Mouse (Mus musculus) heart, postnatal 10 days (tissue): ENCODE measurements at regions not wholly inside any gene's neighbourhood (a gene's known extent, or its start where the extent isn't known, plus 50 kb on each side); places are given as distances from the start of the nearest gene placed in this dataset.

ENCODE experiments used
- DNase-seq, 2 experiments: peaks; one replicate each; pipeline ENCODE4 v3.0.0; 2021
- intact Hi-C: fragments of 180-260 bp; cut with DNase I; formaldehyde crosslinking; loops from one replicate; pipeline ENCODE4 v1.15.1; 2025

DNA sequence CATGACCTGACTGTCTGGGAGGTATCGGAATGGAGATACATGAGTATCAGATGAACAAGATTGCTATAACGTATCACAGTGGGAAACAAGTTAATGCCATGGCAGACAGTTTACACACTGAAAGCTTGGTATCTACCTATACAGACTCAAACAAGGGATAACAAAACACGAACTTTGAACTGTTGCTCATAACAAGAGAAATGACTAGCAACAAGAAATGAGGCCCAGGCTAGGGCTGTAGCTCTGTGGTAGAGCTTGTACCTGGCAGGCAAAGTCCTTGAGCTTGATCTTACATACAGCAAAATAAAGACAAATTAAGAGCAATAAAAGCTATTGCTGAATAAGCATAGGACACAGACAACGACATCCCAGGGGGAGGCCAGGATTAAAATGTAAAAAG is 172.4 kb upstream of the Pln start:
- DNase-seq, result no peak
- intact Hi-C loops, result no loop called here

DNA sequence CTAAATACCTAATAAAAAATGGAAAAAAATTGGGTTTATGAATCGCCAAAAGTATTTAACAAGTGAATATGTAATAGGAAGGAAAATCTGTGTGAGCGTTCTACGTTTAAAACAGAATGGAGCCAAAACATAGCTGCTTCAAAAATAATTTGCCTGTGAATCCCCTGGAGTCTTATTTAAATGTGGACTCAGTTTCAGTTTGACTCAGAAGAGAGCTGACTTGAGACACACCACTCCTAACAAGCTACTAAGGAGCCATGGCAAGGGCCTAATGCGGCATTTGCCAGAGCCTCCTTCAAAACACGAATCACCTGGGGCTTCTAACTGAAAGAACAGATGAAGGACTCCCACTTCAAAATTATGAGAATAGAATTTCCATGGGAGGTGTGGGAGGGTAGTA is 169.7 kb upstream of the Pln start:
- intact Hi-C loops, result no loop called here
- DNase-seq, result no peak

DNA sequence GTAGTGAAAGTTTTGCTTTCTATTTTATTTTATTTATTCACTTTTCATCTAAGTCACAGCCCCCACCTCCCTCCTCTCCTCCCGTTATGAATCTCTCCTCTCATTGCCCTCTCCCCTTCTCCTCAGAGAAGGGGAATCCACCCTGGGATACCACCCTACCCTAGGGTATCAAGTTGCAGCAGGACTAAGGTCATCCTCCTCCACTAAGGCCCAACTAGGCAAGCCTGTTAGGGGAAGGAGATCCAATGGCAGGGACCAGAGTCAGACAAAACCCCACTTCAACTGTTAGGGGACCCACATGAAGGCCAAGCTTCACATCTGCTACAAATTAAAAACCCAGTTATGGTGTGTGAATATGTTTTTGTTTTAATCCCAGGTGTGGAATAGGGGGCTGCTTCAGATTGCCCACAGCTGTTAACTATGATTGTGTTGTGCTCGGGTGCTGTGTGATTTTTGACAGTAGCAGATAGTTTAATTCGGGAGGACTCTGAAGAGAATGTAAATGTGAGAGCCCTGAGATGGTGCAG is 163.4 kb upstream of the Pln start:
- intact Hi-C loops, result no loop called here
- DNase-seq, result no peak

DNA sequence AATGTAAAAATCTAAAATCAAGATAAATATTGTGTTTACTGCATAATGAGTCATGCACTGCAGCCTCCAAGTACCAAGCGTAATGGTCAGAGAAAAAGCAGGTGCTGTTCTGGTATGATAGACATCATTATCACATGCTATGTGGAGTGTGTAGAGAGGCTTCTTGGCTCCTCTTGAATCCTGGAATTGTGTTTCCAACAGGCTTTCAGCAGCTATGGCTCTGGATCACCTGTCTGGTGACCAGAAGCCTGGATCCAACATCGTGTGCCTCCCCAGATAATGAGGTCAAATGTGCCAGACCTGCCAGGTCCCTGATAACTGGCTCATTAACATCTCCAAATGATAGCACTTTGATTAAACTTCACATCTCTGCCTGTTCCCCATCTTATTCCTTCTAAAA is 161.5 kb upstream of the Pln start:
- intact Hi-C loops, result no loop called here
- DNase-seq, result peak; percentile 50 to 58

DNA sequence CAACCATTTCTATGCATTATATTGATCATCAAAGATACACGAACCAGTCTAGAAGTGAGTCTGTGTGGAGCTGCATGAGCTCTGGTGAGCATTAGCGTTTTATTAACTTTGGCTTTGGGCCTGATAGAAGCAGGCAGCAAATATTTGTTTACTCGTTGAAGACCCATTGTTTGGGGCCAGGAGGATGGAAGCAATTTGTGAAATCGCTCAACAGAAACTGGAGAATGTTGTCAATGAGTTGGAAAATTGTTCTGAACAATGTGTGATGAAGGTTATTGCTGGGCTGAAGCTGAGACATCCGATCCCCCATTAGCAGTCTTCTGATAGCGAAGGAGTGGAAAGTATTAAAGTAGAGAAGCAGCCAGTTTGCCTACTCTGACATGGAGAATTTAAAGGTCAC is 158.9 kb upstream of the Pln start:
- intact Hi-C loops, result loop anchor here (2.0 kb wide), 1 partner anchor 156 kb away; no protein-coding TSS in a partner anchor
- peak in 1 of 2 experiments; percentile 5 for DNase-seq

DNA sequence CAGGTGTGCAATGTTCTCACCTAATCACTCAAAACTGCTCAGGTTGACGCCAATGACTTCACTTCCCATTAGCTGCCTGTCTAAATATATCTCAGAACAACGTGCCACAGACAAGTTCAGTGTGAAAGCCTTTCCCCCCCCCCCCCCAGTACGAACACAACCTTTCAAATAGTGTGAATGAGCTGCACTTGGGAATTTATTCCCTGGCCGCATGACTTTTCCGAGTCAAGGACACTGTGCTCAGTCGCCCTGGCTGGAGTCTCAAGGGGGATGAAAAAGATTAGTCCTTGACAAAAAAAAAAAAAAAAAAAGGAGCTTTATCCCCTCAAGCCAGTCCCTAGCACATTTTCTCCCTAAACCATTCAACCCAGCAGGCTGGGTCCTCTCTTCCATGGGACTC is 158.4 kb upstream of the Pln start:
- peak; percentile 46 to 48 for DNase-seq
- intact Hi-C loops, result loop anchor here (2.0 kb wide), 1 partner anchor 156 kb away; no protein-coding TSS in a partner anchor

DNA sequence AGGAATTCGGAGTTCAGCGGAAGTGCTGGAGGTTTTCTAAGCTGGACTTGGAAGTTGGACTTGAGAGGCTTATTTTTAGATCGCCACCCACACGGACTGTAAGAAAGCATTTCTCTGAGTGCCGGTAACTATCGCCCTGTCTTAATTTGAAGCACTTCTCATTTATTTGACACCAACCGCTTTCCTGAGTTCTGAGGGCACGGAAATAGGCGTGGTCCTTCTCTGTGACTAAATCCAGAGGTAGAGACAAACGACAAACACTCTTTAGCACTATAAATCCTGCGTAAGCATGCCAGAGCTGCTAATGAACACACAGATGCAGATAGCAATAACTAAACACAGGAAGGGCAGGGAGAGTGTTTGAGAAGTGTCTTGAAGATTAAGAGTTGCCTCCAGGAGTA is 156.7 kb upstream of the Pln start:
- intact Hi-C loops, result loop anchor here (5.0 kb wide), 1 partner anchor 122 kb away; no protein-coding TSS in a partner anchor
- peak; percentile 31 to 40 for DNase-seq

DNA sequence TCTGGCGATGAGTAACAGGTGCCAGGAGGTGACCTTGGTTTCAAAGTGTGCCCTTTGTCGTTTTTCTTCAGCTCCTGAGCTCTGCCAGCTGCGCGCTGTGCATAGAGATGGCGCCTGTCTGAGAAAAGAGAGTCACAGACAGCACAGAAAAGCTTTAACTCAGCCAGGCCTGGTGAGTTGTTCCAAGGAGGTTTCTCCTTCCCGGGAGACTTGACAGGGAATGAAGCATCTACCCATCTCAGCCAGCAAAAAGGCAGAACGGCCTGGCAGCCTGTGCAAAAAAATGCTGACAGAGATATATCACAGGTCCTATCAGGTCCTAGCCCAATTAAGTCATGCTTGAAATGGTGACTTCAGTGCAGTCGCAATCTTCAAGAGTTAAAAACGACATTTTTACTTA is 156.1 kb upstream of the Pln start:
- DNase-seq, result peak in 1 of 2 experiments; percentile 34
- intact Hi-C loops, result loop anchor here (5.0 kb wide), 1 partner anchor 121 kb away; no protein-coding TSS in a partner anchor

DNA sequence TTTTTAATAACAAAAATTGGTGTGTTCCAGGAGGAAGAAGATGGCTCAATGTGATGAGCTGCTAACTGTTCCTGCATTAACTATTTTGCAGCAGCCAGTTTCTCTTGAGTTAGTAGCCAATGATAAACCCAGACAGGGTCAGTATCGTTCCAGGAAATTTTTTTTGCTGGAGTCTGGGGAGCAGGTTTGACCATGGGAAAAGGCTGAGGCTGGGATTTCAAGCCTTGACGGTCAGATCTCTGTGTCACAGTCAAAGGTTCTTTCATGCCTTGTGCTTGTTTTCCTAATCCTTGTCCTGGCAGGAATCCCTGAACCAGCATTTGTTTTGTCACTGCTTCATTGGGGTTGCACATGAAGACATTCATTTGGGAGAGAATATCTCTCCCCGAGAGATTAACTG is 129.0 kb upstream of the Pln start:
- intact Hi-C loops, result no loop called here
- no peak for DNase-seq

DNA sequence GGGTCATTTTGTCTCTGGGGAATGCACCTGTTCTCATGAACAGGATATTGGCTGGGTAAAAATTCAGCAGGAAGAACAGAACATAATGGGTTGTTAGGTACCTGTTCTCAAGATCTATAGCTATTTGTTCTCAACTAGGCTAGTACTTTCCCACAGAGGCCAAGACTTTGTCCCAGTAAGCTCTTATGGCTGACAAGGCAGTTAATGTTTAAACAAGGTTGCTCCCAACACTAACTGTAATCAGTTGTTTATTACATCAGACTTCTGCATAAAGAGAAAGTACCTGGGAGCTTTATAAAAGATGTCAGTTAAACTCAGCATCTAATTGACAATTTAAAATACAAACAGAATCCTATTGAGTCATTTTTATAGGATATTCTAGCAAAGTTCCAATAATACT is 127.6 kb upstream of the Pln start:
- intact Hi-C loops, result no loop called here

More for the DNA sequence above, 127.6 kb upstream of the Pln start:
- no peak for DNase-seq
